Mouse (Mus musculus): ENCODE measurements at regions not wholly inside any gene's neighbourhood (a gene's known extent, or its start where the extent isn't known, plus 50 kb on each side); places are given as distances from the start of the nearest gene placed in this dataset.
"Not testable (repeated sequence)": the region's sequence is repeated elsewhere in the genome, so short reads cannot be mapped to it uniquely, and the experiment has no call there.

GRCm38 (mm10) chr17:17293932-17294534 is 80.1 kb upstream of the Riok2 start:
- peak; percentile 97 for ATAC-seq (ENCODE audit: insufficient read depth)
- H3K4me2 ChIP-seq, result peak overlapping the region; percentile 57
- H3K4me1 ChIP-seq (replicated peaks); H3K27ac ChIP-seq (replicated peaks); H3K36me3 ChIP-seq (replicated peaks); H3K9me3 ChIP-seq (replicated peaks); H3K27me3 ChIP-seq: not testable (repeated sequence)
- 1% methylated on average over 13 of the region's 13 CpGs for WGBS (ENCODE audit: insufficient replicate concordance)
- peak overlapping the region; percentile 42; the same call in 1 of the 2 replicates for H3K9ac ChIP-seq
- H3K4me3 ChIP-seq (replicated peaks), result peak overlapping the region; percentile 67

GRCm38 (mm10) chr17:17295037-17295436 is 79.1 kb upstream of the Riok2 start:
- not testable (repeated sequence) for H3K4me1 ChIP-seq (replicated peaks); H3K9ac ChIP-seq; H3K27ac ChIP-seq (replicated peaks); H3K36me3 ChIP-seq (replicated peaks); H3K9me3 ChIP-seq (replicated peaks); H3K27me3 ChIP-seq
- H3K4me3 ChIP-seq (replicated peaks), result peak overlapping the region; percentile 67
- WGBS (ENCODE audit: insufficient replicate concordance), result 0% methylated on average over 1 of the region's 1 CpGs
- 0 out of 2 replicates have a peak, but pooled peaks have one; percentile 18 for ATAC-seq (ENCODE audit: insufficient read depth)
- peak overlapping the region; percentile 57 for H3K4me2 ChIP-seq

- H3K4me3 ChIP-seq (replicated peaks); H3K27ac ChIP-seq (replicated peaks); H3K4me1 ChIP-seq (replicated peaks); H3K4me2 ChIP-seq; H3K9me3 ChIP-seq (replicated peaks); H3K27me3 ChIP-seq; H3K9ac ChIP-seq; ATAC-seq (ENCODE audit: insufficient read depth); H3K36me3 ChIP-seq (replicated peaks): not testable (repeated sequence)
- 77% methylated on average over 10 of the region's 10 CpGs for WGBS (ENCODE audit: insufficient replicate concordance)
These were observed 70.6 kb upstream of the Riok2 start for GRCm38 (mm10) chr17:17303496-17303895.
